Mouse (Mus musculus): ENCODE results near the gene Zmynd8.

DNA sequence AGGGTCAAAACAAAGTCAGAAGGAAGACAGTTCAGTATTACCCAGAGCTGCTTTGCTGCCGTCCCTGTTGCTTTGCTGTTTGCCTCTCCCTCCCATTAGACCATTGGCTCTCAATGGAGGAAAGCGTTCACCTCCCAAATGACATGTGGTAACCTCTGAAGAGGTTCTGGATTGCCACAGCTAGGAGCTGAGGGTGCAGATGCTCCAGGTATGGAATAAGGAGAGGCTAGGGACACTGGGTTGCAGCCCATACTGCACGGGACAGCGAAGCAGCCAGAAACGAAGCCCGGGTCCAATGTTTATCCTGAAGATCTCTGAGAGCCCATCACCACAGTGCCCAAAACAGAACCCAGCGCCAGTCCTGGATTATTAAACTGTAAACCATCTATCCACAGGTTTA lies 9.6 kb downstream of the Zmynd8 start:
- no peak for TF ChIP-seq CTCF (IDR thresholded peaks at IDR 0.05; ENCODE audit: low read depth)
- no peak for TF ChIP-seq EP300 (IDR thresholded peaks at IDR 0.05; ENCODE audit: low read depth)

Measured in heart, postnatal 0 days (tissue).